Mouse (Mus musculus) olfactory bulb, adult 2 months (tissue): Measurements from ENCODE around the gene Eps8l2.

Source experiments
- CTCF ChIP-seq: fragments of 200-500 bp; IDR thresholded peaks from 2 replicates; pipeline ENCODE4 v1.5.1; 2012; ENCODE audit warnings: low read depth, mild to moderate bottlenecking, low read length, moderate library complexity; ENCODE audit not compliant: insufficient read depth
- POLR2A ChIP-seq: fragments of 200-500 bp; IDR thresholded peaks from 2 replicates; pipeline ENCODE4 v1.6.1; 2012; ENCODE audit warnings: mild to moderate bottlenecking, low read depth, low read length, moderate library complexity; ENCODE audit not compliant: insufficient read depth

DNA sequence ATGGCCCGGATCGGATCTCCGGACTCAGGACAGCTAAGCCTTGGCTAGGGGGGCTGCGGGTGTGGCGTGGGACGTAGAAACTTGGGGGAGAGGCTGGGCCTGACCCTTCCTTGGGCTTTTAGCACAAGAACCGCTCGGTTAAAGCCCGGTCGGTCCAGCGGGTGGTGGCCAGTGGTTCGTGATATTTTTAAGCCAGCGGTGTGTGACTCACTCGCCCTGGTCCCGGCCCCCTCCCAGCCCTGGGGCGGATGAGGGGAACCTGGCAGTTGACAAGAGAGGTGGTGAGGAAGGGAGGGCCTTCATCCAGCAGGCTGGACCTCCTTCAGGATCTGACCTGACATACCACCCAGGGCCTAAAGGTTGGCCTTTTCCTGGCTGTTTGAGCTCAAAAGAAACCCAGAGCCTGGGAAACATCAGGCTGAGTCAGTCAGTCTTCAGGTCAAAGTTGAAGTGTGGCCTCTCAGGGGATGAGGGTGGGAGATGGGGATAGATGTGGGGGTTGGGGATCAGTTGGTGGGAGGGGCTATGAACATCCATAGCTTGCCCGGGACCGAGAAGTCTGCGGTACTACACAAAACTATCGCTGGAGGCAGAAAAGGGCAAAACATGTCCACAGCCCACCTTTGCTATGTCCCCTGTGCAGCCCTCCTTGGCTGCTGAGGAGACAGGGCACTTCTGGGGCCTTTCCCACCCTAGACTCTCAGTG lies 688 bp downstream of the Eps8l2 start:
- TF ChIP-seq CTCF (no peak), POLR2A (no peak)
